Mouse (Mus musculus) heart, adult 8-10 months (tissue): ENCODE measurements around the gene Aqp3. TPM values are rescaled to one million over a fixed set of nuclear protein-coding genes. Genes with fewer than 3 reads are reported as not detected.

Source experiments
- DNase-seq: peaks from one replicate; pipeline ENCODE4 v3.0.0; 2022; ENCODE audit warnings: low spot score
- total RNA-seq, 4 experiments: library from RNA; stranded (reverse); gene quantifications; 2 replicates each; pipeline ENCODE4 v1.2.4; 2022

The Aqp3 gene
- total RNA-seq, 4 experiments from 2014 or later: not detected

- DNase-seq: no peak
Observed at GRCm38 (mm10) chr4:41063894-41064673, 33.9 kb downstream of the Aqp3 start.

GRCm38 (mm10) chr4:41063351-41063750 lies 34.6 kb downstream of the Aqp3 start:
- DNase-seq: no peak

GRCm38 (mm10) chr4:41057361-41057760 lies 40.6 kb downstream of the Aqp3 start:
- no peak for DNase-seq

GRCm38 (mm10) chr4:41056742-41057332 lies 41.1 kb downstream of the Aqp3 start:
- DNase-seq: no peak

- no peak for DNase-seq
Observed at GRCm38 (mm10) chr4:41056253-41056652, 41.7 kb downstream of the Aqp3 start.

- no peak for DNase-seq
Observed at GRCm38 (mm10) chr4:41055111-41055510, 42.9 kb downstream of the Aqp3 start.

- DNase-seq: no peak
Observed at GRCm38 (mm10) chr4:41051781-41052180, 46.2 kb downstream of the Aqp3 start.

- peak; percentile 85 for DNase-seq
Observed at GRCm38 (mm10) chr4:41050726-41051675, 47.0 kb downstream of the Aqp3 start.

- no peak for DNase-seq
Observed at GRCm38 (mm10) chr4:41048926-41049325, 49.1 kb downstream of the Aqp3 start.

- DNase-seq: peak; percentile 64
Observed at GRCm38 (mm10) chr4:41047524-41048271, 50.3 kb downstream of the Aqp3 start, which contains the start of gene Aqp7. Gene Aqp7 (minus strand): TSS chr4:41048139.

- no peak for DNase-seq
Observed at GRCm38 (mm10) chr4:41046254-41046795, 51.7 kb downstream of the Aqp3 start.

- DNase-seq: no peak
Observed at GRCm38 (mm10) chr4:41045288-41045687, 52.7 kb downstream of the Aqp3 start.

- peak; percentile 42 for DNase-seq
Observed at GRCm38 (mm10) chr4:41043961-41044360, 54.0 kb downstream of the Aqp3 start.

GRCm38 (mm10) chr4:41042880-41043279 lies 55.1 kb downstream of the Aqp3 start:
- no peak for DNase-seq

Other genes starting within 250 kb of the Aqp3 start
- 10 to 100 TPM; 53.9 to 60.3 (median 57.4) TPM for gene B4galt1, start 244.2 kb downstream of the Aqp3 start, total RNA-seq
- gene Spink4, start 178.1 kb downstream of the Aqp3 start, total RNA-seq: 1 to 10 TPM in 1 of 4 experiments, under 1 TPM in 2, not detected in 1; 0.82 to 1.3 (median 0.94) TPM
- 100 to 1,000 TPM; 252 to 291 (median 269) TPM for gene Bag1, start 149.9 kb downstream of the Aqp3 start, total RNA-seq
- 10 to 100 TPM; 32.2 to 39.2 (median 37.1) TPM for gene Chmp5, start 149.8 kb downstream of the Aqp3 start, total RNA-seq
- gene Nfx1, start 127.3 kb downstream of the Aqp3 start, total RNA-seq: 10 to 100 TPM; 18.8 to 24.0 (median 21.1) TPM
- 10 to 100 TPM; 24.2 to 36.7 (median 31.4) TPM for gene Aqp7, start 50.0 kb downstream of the Aqp3 start, total RNA-seq
- gene Nol6, start 26.3 kb upstream of the Aqp3 start, total RNA-seq: 10 to 100 TPM; 17.5 to 20.6 (median 18.8) TPM
- gene Ube2r2, start 37.6 kb upstream of the Aqp3 start, total RNA-seq: 100 to 1,000 TPM; 124 to 155 (median 142) TPM
- gene Ubap2, start 177.0 kb upstream of the Aqp3 start, total RNA-seq: 10 to 100 TPM; 52.5 to 65.4 (median 57.5) TPM
- 10 to 100 TPM; 22.9 to 35.5 (median 27.7) TPM for gene Dcaf12, start 216.7 kb upstream of the Aqp3 start, total RNA-seq